Mouse (Mus musculus) small intestine, adult 2 months (tissue): Measurements from ENCODE around the gene Tmem270.

Experiments used
- CTCF ChIP-seq: fragments of 200-500 bp; IDR thresholded peaks from 2 replicates; pipeline ENCODE4 v1.5.1; 2012; ENCODE audit warnings: low read depth, mild to moderate bottlenecking, control low read depth, inconsistent platforms, low read length, moderate library complexity, mixed read lengths; ENCODE audit not compliant: insufficient replicate concordance, insufficient read length; ENCODE audit errors: extremely low read depth
- POLR2A ChIP-seq: fragments of 200-500 bp; IDR thresholded peaks from 2 replicates; pipeline ENCODE4 v1.6.1; 2012; ENCODE audit warnings: low read depth, mild to moderate bottlenecking, control low read depth, inconsistent platforms, low read length, moderate library complexity

- TF ChIP-seq POLR2A (no peak), CTCF (no peak)
These were observed 35.1 kb upstream of the Tmem270 start for GRCm38 (mm10) chr5:134941472-134942209.
